Mouse (Mus musculus): ENCODE measurements around the gene Tnrc6b.

Gene Tnrc6b

GRCm38 (mm10) chr15:80739972-80740371 lies 28.9 kb downstream of the Tnrc6b start:
- no peak for DNase-seq (ENCODE audit: low read depth, low spot score)
- no peaks in the 10 kb centered on the region; the same call in 1 of the 2 replicates for H3K36me3 ChIP-seq (ENCODE audit: control insufficient read depth, insufficient read depth, low read length, poor library complexity, severe bottlenecking)
- no peaks in the 10 kb centered on the region for H3K27me3 ChIP-seq (ENCODE audit: control insufficient read depth, insufficient read depth, low read length, poor library complexity, severe bottlenecking)

- DNase-seq (ENCODE audit: low read depth, low spot score) = no peak
- Histone ChIP-seq H3K27me3 (ENCODE audit: control insufficient read depth, insufficient read depth, low read length, poor library complexity, severe bottlenecking) (no peaks in the 10 kb centered on the region), H3K36me3 (ENCODE audit: control insufficient read depth, insufficient read depth, low read length, poor library complexity, severe bottlenecking) (no peaks in the 10 kb centered on the region; the same call in 1 of the 2 replicates)
Measured at GRCm38 (mm10) chr15:80741836-80742235, 30.7 kb downstream of the Tnrc6b start.

- peak; percentile 30 for DNase-seq (ENCODE audit: low read depth, low spot score)
- Histone ChIP-seq H3K27me3 (ENCODE audit: control insufficient read depth, insufficient read depth, low read length, poor library complexity, severe bottlenecking) (no peaks in the 10 kb centered on the region), H3K36me3 (ENCODE audit: control insufficient read depth, insufficient read depth, low read length, poor library complexity, severe bottlenecking) (no peaks in the 10 kb centered on the region; the same call in 1 of the 2 replicates)
Measured at GRCm38 (mm10) chr15:80742991-80743474, 31.9 kb downstream of the Tnrc6b start.

- H3K27me3 ChIP-seq (ENCODE audit: control insufficient read depth, insufficient read depth, low read length, poor library complexity, severe bottlenecking) = no peaks in the 10 kb centered on the region
- peak; percentile 76 for DNase-seq (ENCODE audit: low read depth, low spot score)
- no peaks in the 10 kb centered on the region; the same call in 1 of the 2 replicates for H3K36me3 ChIP-seq (ENCODE audit: control insufficient read depth, insufficient read depth, low read length, poor library complexity, severe bottlenecking)
Measured at GRCm38 (mm10) chr15:80743606-80744005, 32.5 kb downstream of the Tnrc6b start.

- Histone ChIP-seq H3K27me3 (ENCODE audit: control insufficient read depth, insufficient read depth, low read length, poor library complexity, severe bottlenecking) (no peaks in the 10 kb centered on the region), H3K36me3 (ENCODE audit: control insufficient read depth, insufficient read depth, low read length, poor library complexity, severe bottlenecking) (no peaks in the 10 kb centered on the region; the same call in 1 of the 2 replicates)
- no peak for DNase-seq (ENCODE audit: low read depth, low spot score)
Measured at GRCm38 (mm10) chr15:80744667-80745422, 33.7 kb downstream of the Tnrc6b start.

GRCm38 (mm10) chr15:80748979-80749378 lies 37.9 kb downstream of the Tnrc6b start:
- Histone ChIP-seq H3K27me3 (ENCODE audit: control insufficient read depth, insufficient read depth, low read length, poor library complexity, severe bottlenecking) (no peaks in the 10 kb centered on the region), H3K36me3 (ENCODE audit: control insufficient read depth, insufficient read depth, low read length, poor library complexity, severe bottlenecking) (no peaks in the 10 kb centered on the region; the same call in 1 of the 2 replicates)
- no peak for DNase-seq (ENCODE audit: low read depth, low spot score)

GRCm38 (mm10) chr15:80753351-80753750 lies 42.2 kb downstream of the Tnrc6b start:
- DNase-seq (ENCODE audit: low read depth, low spot score) = no peak
- H3K27me3 ChIP-seq (ENCODE audit: control insufficient read depth, insufficient read depth, low read length, poor library complexity, severe bottlenecking) = no peaks in the 10 kb centered on the region
- no peaks in the 10 kb centered on the region; the same call in none of the 2 replicates for H3K36me3 ChIP-seq (ENCODE audit: control insufficient read depth, insufficient read depth, low read length, poor library complexity, severe bottlenecking)

- DNase-seq (ENCODE audit: low read depth, low spot score) = no peak
- H3K36me3 ChIP-seq (ENCODE audit: control insufficient read depth, insufficient read depth, low read length, poor library complexity, severe bottlenecking) = no peaks in the 10 kb centered on the region; the same call in none of the 2 replicates
- H3K27me3 ChIP-seq (ENCODE audit: control insufficient read depth, insufficient read depth, low read length, poor library complexity, severe bottlenecking) = no peaks in the 10 kb centered on the region
Measured at GRCm38 (mm10) chr15:80754103-80754502, 43.0 kb downstream of the Tnrc6b start.

GRCm38 (mm10) chr15:80759451-80759850 lies 48.3 kb downstream of the Tnrc6b start:
- H3K36me3 ChIP-seq (ENCODE audit: control insufficient read depth, insufficient read depth, low read length, poor library complexity, severe bottlenecking) = no peaks in the 10 kb centered on the region; the same call in none of the 2 replicates
- no peaks in the 10 kb centered on the region for H3K27me3 ChIP-seq (ENCODE audit: control insufficient read depth, insufficient read depth, low read length, poor library complexity, severe bottlenecking)
- DNase-seq (ENCODE audit: low read depth, low spot score) = no peak

- Histone ChIP-seq H3K27me3 (ENCODE audit: control insufficient read depth, insufficient read depth, low read length, poor library complexity, severe bottlenecking) (no peaks in the 10 kb centered on the region), H3K36me3 (ENCODE audit: control insufficient read depth, insufficient read depth, low read length, poor library complexity, severe bottlenecking) (no peaks in the 10 kb centered on the region; the same call in none of the 2 replicates)
- DNase-seq (ENCODE audit: low read depth, low spot score) = no peak
Measured at GRCm38 (mm10) chr15:80760504-80760903, 49.4 kb downstream of the Tnrc6b start.

GRCm38 (mm10) chr15:80760935-80761334 lies 49.8 kb downstream of the Tnrc6b start:
- no peak for DNase-seq (ENCODE audit: low read depth, low spot score)
- no peaks in the 10 kb centered on the region for H3K27me3 ChIP-seq (ENCODE audit: control insufficient read depth, insufficient read depth, low read length, poor library complexity, severe bottlenecking)
- no peaks in the 10 kb centered on the region; the same call in none of the 2 replicates for H3K36me3 ChIP-seq (ENCODE audit: control insufficient read depth, insufficient read depth, low read length, poor library complexity, severe bottlenecking)

- H3K36me3 ChIP-seq (ENCODE audit: control insufficient read depth, insufficient read depth, low read length, poor library complexity, severe bottlenecking) = no peaks in the 10 kb centered on the region; the same call in 1 of the 2 replicates
- H3K27me3 ChIP-seq (ENCODE audit: control insufficient read depth, insufficient read depth, low read length, poor library complexity, severe bottlenecking) = no peaks in the 10 kb centered on the region
- no peak for DNase-seq (ENCODE audit: low read depth, low spot score)
Measured at GRCm38 (mm10) chr15:80762621-80763020, 51.5 kb downstream of the Tnrc6b start.

GRCm38 (mm10) chr15:80764666-80765065 lies 53.6 kb downstream of the Tnrc6b start:
- DNase-seq (ENCODE audit: low read depth, low spot score) = no peak

GRCm38 (mm10) chr15:80765381-80765780 lies 54.3 kb downstream of the Tnrc6b start:
- no peak for DNase-seq (ENCODE audit: low read depth, low spot score)
- H3K27me3 ChIP-seq (ENCODE audit: control insufficient read depth, insufficient read depth, low read length, poor library complexity, severe bottlenecking) = no peaks in the 10 kb centered on the region
- H3K36me3 ChIP-seq (ENCODE audit: control insufficient read depth, insufficient read depth, low read length, poor library complexity, severe bottlenecking) = no peaks in the 10 kb centered on the region

More at GRCm38 (mm10) chr15:80764666-80765065, 53.6 kb downstream of the Tnrc6b start:
- Histone ChIP-seq H3K27me3 (ENCODE audit: control insufficient read depth, insufficient read depth, low read length, poor library complexity, severe bottlenecking) (no peaks in the 10 kb centered on the region), H3K36me3 (ENCODE audit: control insufficient read depth, insufficient read depth, low read length, poor library complexity, severe bottlenecking) (no peaks in the 10 kb centered on the region)

GRCm38 (mm10) chr15:80768216-80768615 lies 57.1 kb downstream of the Tnrc6b start:
- no peak for DNase-seq (ENCODE audit: low read depth, low spot score)
- Histone ChIP-seq H3K27me3 (ENCODE audit: control insufficient read depth, insufficient read depth, low read length, poor library complexity, severe bottlenecking) (no peaks in the 10 kb centered on the region), H3K36me3 (ENCODE audit: control insufficient read depth, insufficient read depth, low read length, poor library complexity, severe bottlenecking) (no peaks in the 10 kb centered on the region)

All from splenic B cell, adult 2 months (primary cell).